ENCODE assay signal across 30 mouse cellular contexts in the genomic region with DNA sequence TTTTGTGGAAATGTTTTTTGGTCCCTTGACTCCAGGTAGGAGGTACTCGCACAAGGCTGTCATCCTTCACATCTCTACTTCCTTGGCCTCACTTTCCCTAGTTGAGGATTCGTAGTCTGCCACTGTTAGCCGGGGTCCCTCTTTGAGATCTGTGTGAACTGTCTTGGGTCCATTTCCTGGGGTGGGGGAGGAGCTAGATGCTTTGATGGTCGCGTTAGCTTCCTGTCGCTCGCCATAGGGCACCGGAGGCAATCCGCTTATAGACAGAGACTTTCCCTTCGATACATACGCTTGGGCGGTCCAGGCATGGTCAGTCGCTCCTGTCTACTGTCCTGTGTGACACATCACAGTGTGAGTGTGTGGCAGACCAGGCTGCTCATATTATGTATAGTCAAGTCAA.
DNase-seq lines count a peak whose midpoint lies in the region; ATAC-seq and TF ChIP-seq lines count a peak whose summit lies in the region.
"Had no signal": no experiment of that assay in that cellular context is flagged by ENCODE, and none has a peak within 500 bp of the region (broad histone marks: within the 10 kb centered on the region; RNA-seq: fewer than 3 reads in every experiment).

No protein-coding gene starts in this region.

- no peak for ATAC-seq in erythroid progenitor cell, adult 5-6 weeks (replicated peaks; ENCODE audit: low FRiP score, poor library complexity, severe bottlenecking)
- ATAC-seq: forebrain, embryonic 16.5 days; intestine, embryonic 15.5 days; midbrain, embryonic 15.5 days had no signal

- peak overlapping the region; percentile 31; the same call in 1 of the 2 replicates for H3K27ac ChIP-seq in spleen, adult 2 months (ENCODE audit: insufficient read depth, low read length)
- peak overlapping the region; percentile 22 for H3K27ac ChIP-seq in thymus, adult 2 months (ENCODE audit: control insufficient read depth, insufficient read depth, low read length)
- H3K27ac ChIP-seq: heart, embryonic 13.5 days; hindbrain, embryonic 13.5 days; intestine, embryonic 15.5 days; layer of hippocampus, adult 2 months; liver, embryonic 15.5 days; lung, embryonic 15.5 days; midbrain, embryonic 15.5 days; stomach, postnatal 0 days had no signal

- H3K4me3 ChIP-seq in spleen, adult 2 months (ENCODE audit: extremely low read depth, insufficient read depth, insufficient read length): peak overlapping the region; percentile 20; the same call in 1 of the 2 replicates
- H3K4me3 ChIP-seq in thymus, adult 2 months (ENCODE audit: control insufficient read depth, insufficient read depth, low read length): peak overlapping the region; percentile 30
- H3K4me3 ChIP-seq: heart, embryonic 13.5 days; hindbrain, embryonic 13.5 days; intestine, embryonic 15.5 days; layer of hippocampus, adult 2 months; liver, embryonic 15.5 days; lung, embryonic 15.5 days; megakaryocyte, embryonic 14.5 days; midbrain, embryonic 15.5 days; myocyte had no signal

- H3K36me3 ChIP-seq in spleen, adult 2 months (ENCODE audit: control insufficient read depth, insufficient read depth, low read length): no peaks in the 10 kb centered on the region
- no peaks in the 10 kb centered on the region for H3K36me3 ChIP-seq in thymus, adult 2 months (ENCODE audit: control insufficient read depth, insufficient read depth, low read length)
- H3K36me3 ChIP-seq: heart, embryonic 13.5 days; hindbrain, embryonic 13.5 days; intestine, embryonic 15.5 days; liver, embryonic 15.5 days; lung, embryonic 15.5 days; midbrain, embryonic 15.5 days had no signal

- H3K27me3 ChIP-seq in spleen, adult 2 months (ENCODE audit: control insufficient read depth, insufficient read depth, low read length): no peaks in the 10 kb centered on the region
- no peaks in the 10 kb centered on the region for H3K27me3 ChIP-seq in thymus, adult 2 months (ENCODE audit: control insufficient read depth, insufficient read depth, low read length)
- H3K27me3 ChIP-seq: heart, embryonic 13.5 days; hindbrain, embryonic 13.5 days; intestine, embryonic 15.5 days; lung, embryonic 15.5 days; midbrain, embryonic 15.5 days had no signal

- DNase-seq in spleen, adult 2 months (ENCODE audit: low read depth in 1 of 2, low spot score in 2 of 2): no peak
- no peak for DNase-seq in spleen, adult 18-20 months
- peak; percentile 48 for DNase-seq in induced T-regulatory cell, adult 2 months (ENCODE audit: low read depth)
- DNase-seq in thymus, adult 2 months: peak; percentile 66
- DNase-seq in thymus, postnatal 4 days: peak; percentile 67
- no peak for DNase-seq in cerebellum, adult 9-10 months
- no peak for DNase-seq in adrenal gland, adult 18-20 months (ENCODE audit: low spot score in 2 of 2)
- DNase-seq: adrenal gland, adult 2 months; cerebellum, adult 11 months; cerebellum, postnatal 14 days; gastrocnemius, postnatal 10 days; heart, postnatal 14 days; kidney, adult 9 months; layer of hippocampus, postnatal 36 days; liver; lung, postnatal 36 days; right cerebral cortex, adult 18-20 months; right cerebral cortex, postnatal 4 days had no signal

- TF ChIP-seq CTCF in spleen, adult 2 months (IDR thresholded peaks at IDR 0.05; ENCODE audit: extremely low read depth, insufficient read depth, insufficient read length, insufficient replicate concordance): no peak
- TF ChIP-seq CTCF in thymus, adult 2 months (IDR thresholded peaks at IDR 0.05; ENCODE audit: borderline replicate concordance, control insufficient read depth, extremely low read depth, insufficient read depth, low read length, poor library complexity): no peak

- H3K4me1 ChIP-seq in spleen, adult 2 months (ENCODE audit: control insufficient read depth, insufficient read depth, insufficient read length): peaks cover 3% of the 10 kb centered on the region; the same call in 1 of the 2 replicates
- peaks cover 58% of the 10 kb centered on the region for H3K4me1 ChIP-seq in thymus, adult 2 months (replicated peaks; ENCODE audit: control insufficient read depth, insufficient read depth, low read length)

- WGBS in spleen, adult 2 months: 57% methylated on average over 13 of the region's 13 CpGs
- 24% methylated on average over 13 of the region's 13 CpGs for WGBS in thymus, adult 2 months

- no peak for TF ChIP-seq POLR2A in spleen, adult 2 months (IDR thresholded peaks at IDR 0.05; ENCODE audit: low read depth, low read length)
- no peak for TF ChIP-seq POLR2A in thymus, adult 2 months (IDR thresholded peaks at IDR 0.05; ENCODE audit: control insufficient read depth, extremely low read depth, insufficient read depth, low read length, poor library complexity)

Comparison
In these comparisons a context has a peak if more than half of its experiments do, and no peak if none do; other contexts are left out.
1. DNase-seq: peak in induced T-regulatory cell, adult 2 months (single experiment), thymus, adult 2 months (single experiment) and thymus, postnatal 4 days (single experiment); none in spleen, adult 2 months (0 of 2), spleen, adult 18-20 months (0 of 2), cerebellum, adult 9-10 months (single experiment) and adrenal gland, adult 18-20 months (0 of 2).